ENCODE assay signal across 10 mouse cellular contexts in the genomic region with DNA sequence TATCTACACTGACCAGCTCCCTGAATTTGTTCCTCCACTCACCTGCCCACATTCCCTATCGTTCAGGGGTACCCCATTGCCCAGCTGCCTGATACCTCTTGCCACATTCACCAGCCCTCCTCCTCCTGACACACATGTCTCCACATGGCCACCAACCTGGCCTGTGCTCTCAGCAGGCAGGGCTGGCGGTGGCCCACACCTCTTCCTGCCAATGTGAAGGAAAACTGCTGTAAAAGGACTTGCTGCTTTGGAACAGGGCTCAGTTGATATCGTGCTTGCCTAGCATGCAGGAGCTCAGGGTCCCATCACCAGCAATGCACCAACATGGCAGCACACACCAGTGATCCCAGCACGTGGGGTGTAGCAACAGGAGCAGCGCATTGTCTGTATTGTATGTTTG. TPM values are rescaled to one million over a fixed set of nuclear protein-coding genes. Genes with fewer than 3 reads are reported as not detected.
DNase-seq lines count a peak whose midpoint lies in the region; ATAC-seq lines count a peak whose summit lies in the region.
"Had no signal": no experiment of that assay in that cellular context is flagged by ENCODE, and none has a peak within 500 bp of the region (broad histone marks: within the 10 kb centered on the region; RNA-seq: fewer than 3 reads in every experiment).

No protein-coding gene starts in this region.

- H3K9ac ChIP-seq in midbrain, embryonic 11.5 days (ENCODE audit: low read length), result no peak overlapping the region
- no peak overlapping the region for H3K9ac ChIP-seq in hindbrain, embryonic 15.5 days
- peak overlapping the region; percentile 72; the same call in 1 of the 2 replicates for H3K9ac ChIP-seq in neural tube, embryonic 14.5 days (replicated peaks; ENCODE audit: low read depth, low read length)
- no peak overlapping the region for H3K9ac ChIP-seq in liver, embryonic 12.5 days

- H3K4me2 ChIP-seq in midbrain, embryonic 11.5 days, result no peak overlapping the region
- H3K4me2 ChIP-seq in hindbrain, embryonic 15.5 days, result peak overlapping the region; percentile 82
- peak overlapping the region; percentile 71; the same call in 1 of the 2 replicates for H3K4me2 ChIP-seq in neural tube, embryonic 14.5 days (ENCODE audit: low read depth, low read length)
- H3K4me2 ChIP-seq in liver, embryonic 12.5 days, result no peak overlapping the region

- H3K36me3 ChIP-seq in midbrain, embryonic 10.5 days, result no peaks in the 10 kb centered on the region
- H3K36me3 ChIP-seq in midbrain, embryonic 11.5 days (ENCODE audit: control insufficient read depth, insufficient read depth, low read length), result no peaks in the 10 kb centered on the region
- H3K36me3 ChIP-seq in hindbrain, embryonic 15.5 days, result peaks cover 9% of the 10 kb centered on the region
- no peaks in the 10 kb centered on the region for H3K36me3 ChIP-seq in neural tube, embryonic 14.5 days (ENCODE audit: control insufficient read depth, insufficient read depth, low read length)
- no peaks in the 10 kb centered on the region for H3K36me3 ChIP-seq in liver, embryonic 12.5 days
- H3K36me3 ChIP-seq: embryonic facial prominence, embryonic 12.5 days; G1E had no signal

- H3K27me3 ChIP-seq in midbrain, embryonic 10.5 days (ENCODE audit: low read depth, poor library complexity, severe bottlenecking), result peaks cover 42% of the 10 kb centered on the region
- H3K27me3 ChIP-seq in midbrain, embryonic 11.5 days (ENCODE audit: control insufficient read depth, insufficient read depth, low read length), result peaks cover 4% of the 10 kb centered on the region; the same call in 1 of the 2 replicates
- no peaks in the 10 kb centered on the region for H3K27me3 ChIP-seq in hindbrain, embryonic 15.5 days
- no peaks in the 10 kb centered on the region for H3K27me3 ChIP-seq in neural tube, embryonic 14.5 days (ENCODE audit: control insufficient read depth, insufficient read depth, low read length)
- H3K27me3 ChIP-seq in liver, embryonic 12.5 days (replicated peaks), result peaks cover 44% of the 10 kb centered on the region

- no peak overlapping the region for H3K27ac ChIP-seq in midbrain, embryonic 10.5 days (replicated peaks)
- no peak overlapping the region for H3K27ac ChIP-seq in midbrain, embryonic 11.5 days (ENCODE audit: low read depth, low read length)
- H3K27ac ChIP-seq in hindbrain, embryonic 15.5 days (replicated peaks), result peak overlapping the region; percentile 88
- peak overlapping the region; percentile 71 for H3K27ac ChIP-seq in neural tube, embryonic 14.5 days (ENCODE audit: low read depth, low read length)
- H3K27ac ChIP-seq in liver, embryonic 12.5 days, result no peak overlapping the region
- H3K27ac ChIP-seq: embryonic facial prominence, embryonic 12.5 days had no signal

- WGBS in midbrain, embryonic 10.5 days, result 79% methylated on average over 5 of the region's 5 CpGs
- WGBS in midbrain, embryonic 11.5 days, result 70% methylated on average over 5 of the region's 5 CpGs
- 77% methylated on average over 5 of the region's 5 CpGs for WGBS in hindbrain, embryonic 15.5 days
- 74% methylated on average over 5 of the region's 5 CpGs for WGBS in neural tube, embryonic 14.5 days
- WGBS in liver, embryonic 12.5 days (ENCODE audit: insufficient replicate concordance), result 59% methylated on average over 5 of the region's 5 CpGs

- H3K9me3 ChIP-seq in midbrain, embryonic 10.5 days (replicated peaks), result no peaks in the 10 kb centered on the region
- no peaks in the 10 kb centered on the region for H3K9me3 ChIP-seq in midbrain, embryonic 11.5 days (ENCODE audit: control insufficient read depth, low read length)
- H3K9me3 ChIP-seq in hindbrain, embryonic 15.5 days, result no peaks in the 10 kb centered on the region
- no peaks in the 10 kb centered on the region for H3K9me3 ChIP-seq in neural tube, embryonic 14.5 days (ENCODE audit: control insufficient read depth, low read length)
- no peaks in the 10 kb centered on the region for H3K9me3 ChIP-seq in liver, embryonic 12.5 days (replicated peaks)
- H3K9me3 ChIP-seq: embryonic facial prominence, embryonic 12.5 days; G1E had no signal

- ATAC-seq in midbrain, embryonic 11.5 days (ENCODE audit: low FRiP score), result no peak
- ATAC-seq in hindbrain, embryonic 15.5 days (ENCODE audit: low FRiP score, low read depth), result peak; percentile 23
- ATAC-seq in neural tube, embryonic 14.5 days (ENCODE audit: low read depth), result no peak
- no peak for ATAC-seq in liver, embryonic 12.5 days

- H3K4me3 ChIP-seq in midbrain, embryonic 10.5 days, result peak overlapping the region; percentile 71; the same call in 1 of the 2 replicates
- H3K4me3 ChIP-seq in midbrain, embryonic 11.5 days (ENCODE audit: low read depth, low read length), result no peak overlapping the region
- peak overlapping the region; percentile 57 for H3K4me3 ChIP-seq in hindbrain, embryonic 15.5 days
- no peak overlapping the region for H3K4me3 ChIP-seq in neural tube, embryonic 14.5 days (ENCODE audit: low read depth, low read length)
- no peak overlapping the region for H3K4me3 ChIP-seq in liver, embryonic 12.5 days

- peaks cover 13% of the 10 kb centered on the region for H3K4me1 ChIP-seq in midbrain, embryonic 10.5 days
- H3K4me1 ChIP-seq in midbrain, embryonic 11.5 days (ENCODE audit: control insufficient read depth, insufficient read depth, low read length), result no peaks in the 10 kb centered on the region
- peaks cover 20% of the 10 kb centered on the region for H3K4me1 ChIP-seq in hindbrain, embryonic 15.5 days (replicated peaks)
- peaks cover 3% of the 10 kb centered on the region; the same call in 1 of the 2 replicates for H3K4me1 ChIP-seq in neural tube, embryonic 14.5 days (ENCODE audit: control insufficient read depth, insufficient read depth, low read length)
- 0 out of 2 replicates have a peak, but pooled peaks cover 2% of the 10 kb centered on the region for H3K4me1 ChIP-seq in liver, embryonic 12.5 days

- peak; percentile 73 for DNase-seq in cerebellum, adult 11-12 months
- no peak for DNase-seq in cerebellum, postnatal 4 days (ENCODE audit: low spot score in 2 of 2)
- DNase-seq in midbrain, embryonic 10.5 days (ENCODE audit: low spot score), result no peak
- no peak for DNase-seq in midbrain, embryonic 11.5 days (ENCODE audit: low spot score, missing footprints)
- DNase-seq in left cerebral cortex, adult 8-10 months (ENCODE audit: low spot score in 2 of 2), result no peak

RNA-seq across cellular contexts. Expression of gene Prkar1b, which starts 19.4 kb away (rescaled TPM):
- polyA plus RNA-seq in midbrain, embryonic 10.5 days (2016; fragmentation: Nextera tagmentation; extraction: Ambion mirVana), result 9.4 and 21.6 TPM in 2 replicates
- polyA plus RNA-seq in midbrain, embryonic 11.5 days (2014; fragmentation: Nextera tagmentation; extraction: Ambion mirVana), result 19.5 and 20.2 TPM in 2 replicates
- 284 and 294 TPM in 2 replicates for polyA plus RNA-seq in hindbrain, embryonic 15.5 days (2015; fragmentation: Nextera tagmentation; extraction: Ambion mirVana)
- polyA plus RNA-seq in neural tube, embryonic 14.5 days (2014; fragmentation: Nextera tagmentation; extraction: Ambion mirVana), result 207 and 212 TPM in 2 replicates
- polyA plus RNA-seq in liver, embryonic 12.5 days (2016; fragmentation: Nextera tagmentation; extraction: Ambion mirVana), result 3.4 and 3.9 TPM in 2 replicates
- total RNA-seq in left cerebral cortex, adult 8-10 months (2022), result 100 to 1,000 TPM; 670 to 720 (median 701) TPM
- polyA plus RNA-seq: G1E had no signal

RNA-seq across cellular contexts. Expression of gene Dnaaf5, which starts 19.7 kb away (rescaled TPM):
- 6.7 and 7.7 TPM in 2 replicates for polyA plus RNA-seq in midbrain, embryonic 10.5 days (2016; fragmentation: Nextera tagmentation; extraction: Ambion mirVana)
- polyA plus RNA-seq in midbrain, embryonic 11.5 days (2014; fragmentation: Nextera tagmentation; extraction: Ambion mirVana), result 5.2 and 5.3 TPM in 2 replicates
- polyA plus RNA-seq in hindbrain, embryonic 15.5 days (2015; fragmentation: Nextera tagmentation; extraction: Ambion mirVana), result 3.8 and 6.1 TPM in 2 replicates
- polyA plus RNA-seq in neural tube, embryonic 14.5 days (2014; fragmentation: Nextera tagmentation; extraction: Ambion mirVana), result 3.6 and 4.1 TPM in 2 replicates
- polyA plus RNA-seq in liver, embryonic 12.5 days (2016; fragmentation: Nextera tagmentation; extraction: Ambion mirVana), result 5.9 and 6.9 TPM in 2 replicates
- total RNA-seq in left cerebral cortex, adult 8-10 months (2022), result 1 to 10 TPM; 6.0 to 8.9 (median 6.9) TPM

Comparison
In these comparisons a context has a peak if more than half of its experiments do, and no peak if none do; other contexts are left out.
1. H3K4me3 ChIP-seq: peak in midbrain, embryonic 10.5 days (single experiment) and hindbrain, embryonic 15.5 days (single experiment); none in midbrain, embryonic 11.5 days (single experiment), neural tube, embryonic 14.5 days (single experiment) and liver, embryonic 12.5 days (single experiment).
2. H3K27ac ChIP-seq: peak in hindbrain, embryonic 15.5 days (single experiment) and neural tube, embryonic 14.5 days (single experiment); none in midbrain, embryonic 10.5 days (single experiment), midbrain, embryonic 11.5 days (single experiment) and liver, embryonic 12.5 days (single experiment).
3. H3K4me2 ChIP-seq: peak in hindbrain, embryonic 15.5 days (single experiment) and neural tube, embryonic 14.5 days (single experiment); none in midbrain, embryonic 11.5 days (single experiment) and liver, embryonic 12.5 days (single experiment).